Mouse (Mus musculus) lung, embryonic 16.5 days (tissue): ENCODE results near the gene Mphosph10. TPM values are rescaled to one million over a fixed set of nuclear protein-coding genes. Genes with fewer than 3 reads are reported as not detected.

Experiments used
- ATAC-seq: fragments of 200-750 bp; cut with Nextera tagmentation; 2 replicates; pipeline ENCODE4 v1.8.0; 2017; ENCODE audit warnings: low read depth, mild to moderate bottlenecking, moderate library complexity
- H3K27ac ChIP-seq: fragments of 300-500 bp; sonication (generic); 2 replicates; pipeline ENCODE4 v1.5.1; 2014; ENCODE audit warnings: mild to moderate bottlenecking, control low read depth, low read length
- H3K27me3 ChIP-seq: fragments of 300-500 bp; sonication (generic); 2 replicates; pipeline ENCODE4 v1.6.1; 2014; ENCODE audit warnings: low read depth, low read length, mixed read lengths; ENCODE audit not compliant: control insufficient read depth, insufficient read depth
- H3K36me3 ChIP-seq: fragments of 300-500 bp; sonication (generic); 2 replicates; pipeline ENCODE4 v1.6.1; 2014; ENCODE audit warnings: low read length; ENCODE audit not compliant: control insufficient read depth, insufficient read depth
- H3K4me1 ChIP-seq: fragments of 300-500 bp; sonication (generic); replicated peaks from 2 replicates; pipeline ENCODE4 v1.6.1; 2014; ENCODE audit warnings: low read length, mixed read lengths; ENCODE audit not compliant: control insufficient read depth, insufficient read depth
- H3K4me2 ChIP-seq: fragments of 300-500 bp; sonication (generic); 2 replicates; pipeline ENCODE4 v1.6.1; 2014; ENCODE audit warnings: low read depth, low read length, control low read depth
- H3K4me3 ChIP-seq: fragments of 300-500 bp; sonication (generic); 2 replicates; pipeline ENCODE4 v1.5.1; 2014; ENCODE audit warnings: mild to moderate bottlenecking, low read length, control low read depth
- H3K9ac ChIP-seq: fragments of 300-500 bp; sonication (generic); 2 replicates; pipeline ENCODE4 v1.6.1; 2014; ENCODE audit warnings: low read length, control low read depth
- H3K9me3 ChIP-seq: fragments of 300-500 bp; sonication (generic); 2 replicates; pipeline ENCODE4 v1.6.1; 2016; ENCODE audit warnings: low read length; ENCODE audit not compliant: control insufficient read depth
- WGBS: fragments of 180-500 bp; shearing (Covaris S2); extraction: QIAGEN DNeasy Blood & Tissue Kit; methylation state at CpG from one replicate; pipeline ENCODE4 v1.1.7; 2014; 5-methylcytosine and 5-hydroxymethylcytosine counted together
- polyA plus RNA-seq: library from polyadenylated mRNA; unstranded; fragments of >200 nt; fragmentation: Nextera tagmentation; extraction: Ambion mirVana; gene quantifications from 2 replicates; pipeline ENCODE4 v1.2.1, GENCODE M21; 2015

Gene Mphosph10
- polyA plus RNA-seq, 1 experiment from 2014 or later, result 36.4 TPM

DNA sequence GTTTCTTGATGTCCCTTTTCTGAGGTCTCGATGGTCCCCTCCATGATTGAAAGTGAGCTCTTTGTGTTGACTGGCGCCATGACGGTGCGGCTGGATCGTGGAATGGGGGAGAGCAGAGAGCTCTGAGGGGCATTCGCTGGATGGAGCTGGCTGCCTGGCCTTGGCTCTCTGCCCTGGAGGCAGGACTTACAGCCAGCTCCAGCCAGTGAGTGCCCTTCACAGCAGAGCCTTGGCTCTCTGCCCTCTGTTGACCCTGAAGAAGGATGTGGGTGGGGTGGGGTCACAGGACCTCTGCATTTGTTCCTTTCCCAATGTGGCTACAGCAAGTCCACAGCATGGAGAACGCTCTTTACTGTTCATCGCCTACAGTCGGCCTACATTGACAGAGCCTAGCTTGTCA is 34.7 kb downstream of the Mphosph10 start:
- peak; percentile 60 for ATAC-seq

DNA sequence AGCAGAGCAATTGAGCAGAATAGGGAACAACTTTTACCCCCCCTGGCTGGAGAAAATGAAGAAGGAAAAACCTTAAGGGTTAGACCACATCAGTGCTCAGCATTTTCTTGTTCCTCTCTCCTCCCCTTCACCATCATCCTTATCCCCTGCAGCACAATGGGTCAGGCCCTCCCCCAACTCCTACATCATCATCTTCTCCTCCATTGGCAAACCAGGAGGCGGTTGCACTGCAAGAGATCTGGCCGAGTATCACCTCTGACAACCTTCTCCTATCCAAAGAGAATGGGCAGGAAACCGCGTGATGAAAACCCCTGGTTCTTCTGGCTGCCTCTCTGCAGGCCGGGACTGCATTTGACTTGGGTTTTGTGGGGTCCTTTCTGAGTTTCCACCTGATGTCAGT is 35.4 kb downstream of the Mphosph10 start:
- Histone ChIP-seq H3K4me1 (no peaks in the 10 kb centered on the region; the same call in 1 of the 2 replicates), H3K4me3 (no peak overlapping the region), H3K27ac (no peak overlapping the region), H3K9ac (no peak overlapping the region), H3K4me2 (no peak overlapping the region), H3K36me3 (peaks cover 19% of the 10 kb centered on the region), H3K27me3 (no peaks in the 10 kb centered on the region), H3K9me3 (no peaks in the 10 kb centered on the region)
- no peak for ATAC-seq
- WGBS, result 81% methylated on average over 5 of the region's 5 CpGs

More for the DNA sequence above, 34.7 kb downstream of the Mphosph10 start:
- H3K9me3 ChIP-seq, result no peaks in the 10 kb centered on the region
- H3K4me3 ChIP-seq, result no peak overlapping the region
- no peaks in the 10 kb centered on the region for H3K27me3 ChIP-seq
- WGBS, result 77% methylated on average over 9 of the region's 9 CpGs
- H3K4me2 ChIP-seq, result no peak overlapping the region
- no peaks in the 10 kb centered on the region; the same call in 1 of the 2 replicates for H3K4me1 ChIP-seq
- H3K27ac ChIP-seq, result no peak overlapping the region
- H3K9ac ChIP-seq, result no peak overlapping the region
- H3K36me3 ChIP-seq, result peaks cover 21% of the 10 kb centered on the region

DNA sequence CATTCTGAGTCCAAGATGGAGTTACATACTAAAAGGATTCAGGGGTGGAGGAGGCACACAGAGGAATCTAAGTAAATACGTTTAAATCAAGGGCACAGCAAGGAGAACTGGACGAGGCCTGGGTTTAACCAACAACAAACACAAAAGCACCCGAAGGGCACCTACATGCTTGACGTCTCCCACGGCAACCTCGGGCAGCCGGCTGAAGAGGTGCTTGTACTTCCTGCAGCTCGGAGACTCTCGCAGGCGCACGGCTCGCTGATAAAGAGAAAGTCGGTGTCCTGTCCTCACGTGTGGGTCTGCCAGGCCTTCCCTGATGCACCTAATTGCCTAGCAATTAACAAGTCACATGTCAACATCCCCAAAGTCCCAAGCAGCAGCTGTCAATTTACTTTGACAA is 37.9 kb downstream of the Mphosph10 start:
- no peak overlapping the region for H3K4me3 ChIP-seq
- H3K27me3 ChIP-seq, result no peaks in the 10 kb centered on the region
- H3K9ac ChIP-seq, result no peak overlapping the region
- WGBS, result 49% methylated on average over 14 of the region's 14 CpGs
- no peak overlapping the region for H3K27ac ChIP-seq
- H3K4me2 ChIP-seq, result no peak overlapping the region
- no peaks in the 10 kb centered on the region for H3K9me3 ChIP-seq
- peaks cover 17% of the 10 kb centered on the region for H3K36me3 ChIP-seq
- no peak for ATAC-seq
- no peaks in the 10 kb centered on the region; the same call in 1 of the 2 replicates for H3K4me1 ChIP-seq

DNA sequence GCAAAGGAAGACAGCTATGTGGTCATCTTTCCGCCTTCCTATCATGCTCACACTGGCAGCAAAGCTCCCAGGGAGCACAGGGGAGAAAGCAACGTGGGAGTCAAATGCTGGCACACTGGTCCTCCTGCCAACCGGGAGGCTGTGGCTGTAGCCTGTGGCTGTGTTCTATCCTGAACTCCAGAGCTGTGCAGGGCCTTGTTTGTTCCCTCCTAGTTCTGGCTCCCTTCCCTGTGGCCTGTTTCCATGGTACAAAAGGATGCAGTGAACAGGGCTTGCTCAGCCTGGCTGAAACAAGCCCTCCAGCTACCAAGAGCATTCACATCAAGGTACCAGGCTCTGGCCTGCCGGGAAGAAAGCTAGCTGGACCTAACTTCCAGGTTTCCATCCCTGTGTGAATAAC is 41.0 kb downstream of the Mphosph10 start:
- Histone ChIP-seq H3K9ac (no peak overlapping the region), H3K9me3 (no peaks in the 10 kb centered on the region), H3K27ac (no peak overlapping the region), H3K4me3 (no peak overlapping the region), H3K36me3 (peaks cover 14% of the 10 kb centered on the region), H3K27me3 (no peaks in the 10 kb centered on the region), H3K4me1 (no peaks in the 10 kb centered on the region), H3K4me2 (no peak overlapping the region)
- no peak for ATAC-seq
- 78% methylated on average over 4 of the region's 4 CpGs for WGBS

DNA sequence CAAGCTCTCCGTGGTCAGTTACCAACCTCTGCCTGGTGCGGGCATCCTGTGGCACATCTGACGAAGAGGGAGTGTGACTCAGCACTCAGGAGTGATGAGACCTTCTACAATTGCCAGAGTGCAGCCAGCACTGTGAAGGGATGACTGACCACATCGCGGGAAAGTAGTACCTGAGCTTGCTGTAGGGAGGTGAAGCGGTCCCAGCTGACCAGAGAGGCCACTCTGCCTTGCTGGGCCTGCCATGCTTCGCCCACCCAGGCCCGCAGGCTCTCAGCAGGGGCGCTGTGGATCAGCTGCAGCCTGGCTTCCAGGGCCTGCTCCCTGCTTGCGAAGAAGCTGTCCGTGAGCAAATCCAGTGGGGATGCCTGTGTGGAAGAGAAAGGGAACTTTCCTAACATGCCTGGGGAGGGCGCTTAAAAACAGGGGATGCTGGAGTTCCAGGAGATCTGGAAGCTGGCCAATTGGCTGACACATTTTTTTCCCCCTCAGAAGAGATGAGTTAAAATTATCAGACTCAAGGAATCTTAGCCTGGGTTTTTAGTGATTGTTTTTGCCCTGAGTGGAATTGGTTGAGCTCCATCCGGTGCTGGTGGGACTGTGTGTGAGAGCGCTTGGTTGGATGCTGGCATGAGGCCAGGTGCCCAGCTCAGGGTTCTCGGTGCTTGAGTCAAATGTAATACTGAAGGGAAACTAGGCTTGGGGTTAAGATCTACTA is 42.8 kb downstream of the Mphosph10 start:
- H3K9me3 ChIP-seq, result no peaks in the 10 kb centered on the region
- H3K36me3 ChIP-seq, result peaks cover 14% of the 10 kb centered on the region
- H3K27me3 ChIP-seq, result no peaks in the 10 kb centered on the region
- H3K9ac ChIP-seq, result no peak overlapping the region
- 0 out of 2 replicates have a peak, but pooled peaks have one; percentile 36 for ATAC-seq
- H3K4me3 ChIP-seq, result no peak overlapping the region
- WGBS, result 78% methylated on average over 15 of the region's 15 CpGs
- no peak overlapping the region for H3K27ac ChIP-seq
- no peaks in the 10 kb centered on the region for H3K4me1 ChIP-seq
- H3K4me2 ChIP-seq, result no peak overlapping the region

DNA sequence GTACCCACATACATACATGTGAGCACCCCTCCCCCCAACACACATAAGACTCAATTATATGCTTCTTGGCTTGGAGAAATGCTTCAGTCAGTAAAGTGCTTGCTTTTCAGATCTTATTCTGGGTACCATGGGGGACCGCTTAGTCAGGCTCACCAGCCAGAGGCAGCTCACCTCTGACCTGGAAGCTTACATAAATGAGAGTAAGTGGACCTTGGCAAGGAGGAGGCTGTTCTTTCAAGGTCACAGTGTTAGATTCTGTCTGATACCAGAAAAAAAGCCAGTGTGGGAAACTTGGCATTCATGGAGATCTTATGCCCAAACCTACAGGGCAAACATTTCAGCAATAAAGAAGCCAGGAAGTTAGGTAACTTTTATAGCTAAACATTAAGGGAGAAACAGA is 44.3 kb downstream of the Mphosph10 start:
- 79% methylated on average over 1 of the region's 1 CpGs for WGBS
- Histone ChIP-seq H3K9ac (no peak overlapping the region), H3K4me1 (no peaks in the 10 kb centered on the region), H3K4me2 (no peak overlapping the region), H3K36me3 (peaks cover 7% of the 10 kb centered on the region; the same call in 1 of the 2 replicates), H3K27ac (no peak overlapping the region), H3K27me3 (no peaks in the 10 kb centered on the region), H3K9me3 (no peaks in the 10 kb centered on the region), H3K4me3 (no peak overlapping the region)
- ATAC-seq, result no peak

DNA sequence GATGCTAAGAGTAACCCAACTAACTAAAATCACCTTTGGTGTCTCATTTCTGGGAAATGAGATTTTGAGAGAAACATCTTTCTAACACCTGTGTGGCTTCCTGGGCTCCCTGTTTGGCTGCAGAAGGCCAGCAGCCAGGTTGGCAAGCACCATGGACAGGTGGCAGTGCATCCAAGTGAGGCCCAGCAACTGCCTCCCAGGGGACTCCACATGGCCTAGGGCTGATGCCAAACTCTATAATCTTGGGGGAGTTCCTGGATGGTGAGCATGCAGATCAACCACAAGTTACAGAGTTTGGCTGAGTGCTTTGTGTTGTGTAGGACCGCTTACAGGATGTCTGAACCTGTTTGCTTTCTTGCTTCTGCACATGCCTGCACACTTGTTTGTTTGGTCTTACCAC is 59.4 kb downstream of the Mphosph10 start:
- Histone ChIP-seq H3K9me3 (no peaks in the 10 kb centered on the region), H3K36me3 (peaks cover 16% of the 10 kb centered on the region; the same call in 1 of the 2 replicates), H3K9ac (no peak overlapping the region), H3K27ac (no peak overlapping the region), H3K4me2 (no peak overlapping the region), H3K4me1 (no peaks in the 10 kb centered on the region), H3K4me3 (no peak overlapping the region), H3K27me3 (no peaks in the 10 kb centered on the region)
- ATAC-seq, result no peak
- 75% methylated on average over 1 of the region's 1 CpGs for WGBS

DNA sequence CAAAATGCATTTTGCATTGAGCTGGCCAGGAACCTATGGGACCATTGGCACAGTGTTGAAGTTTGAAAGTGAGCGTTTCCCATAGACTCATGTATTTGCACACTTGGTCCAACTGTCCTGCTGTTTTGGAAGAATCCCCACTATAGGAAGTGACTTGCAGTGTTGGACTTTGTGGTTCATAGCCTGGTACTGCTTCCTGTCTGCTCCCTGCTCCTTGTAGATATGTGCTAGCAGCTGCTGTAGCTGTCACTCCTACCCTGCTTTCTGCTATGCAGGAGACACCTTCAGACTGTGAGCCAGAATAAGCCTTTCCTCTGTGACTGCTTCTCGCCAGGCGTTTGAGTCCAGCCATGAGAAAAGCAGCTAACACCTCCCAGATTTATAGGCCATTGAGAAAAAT is 60.8 kb downstream of the Mphosph10 start:
- no peak overlapping the region for H3K27ac ChIP-seq
- 82% methylated on average over 3 of the region's 3 CpGs for WGBS
- no peak overlapping the region for H3K4me3 ChIP-seq
- no peak for ATAC-seq
- no peaks in the 10 kb centered on the region for H3K4me1 ChIP-seq
- no peaks in the 10 kb centered on the region for H3K9me3 ChIP-seq
- peaks cover 10% of the 10 kb centered on the region; the same call in 1 of the 2 replicates for H3K36me3 ChIP-seq
- H3K9ac ChIP-seq, result no peak overlapping the region
- no peak overlapping the region for H3K4me2 ChIP-seq
- no peaks in the 10 kb centered on the region for H3K27me3 ChIP-seq

DNA sequence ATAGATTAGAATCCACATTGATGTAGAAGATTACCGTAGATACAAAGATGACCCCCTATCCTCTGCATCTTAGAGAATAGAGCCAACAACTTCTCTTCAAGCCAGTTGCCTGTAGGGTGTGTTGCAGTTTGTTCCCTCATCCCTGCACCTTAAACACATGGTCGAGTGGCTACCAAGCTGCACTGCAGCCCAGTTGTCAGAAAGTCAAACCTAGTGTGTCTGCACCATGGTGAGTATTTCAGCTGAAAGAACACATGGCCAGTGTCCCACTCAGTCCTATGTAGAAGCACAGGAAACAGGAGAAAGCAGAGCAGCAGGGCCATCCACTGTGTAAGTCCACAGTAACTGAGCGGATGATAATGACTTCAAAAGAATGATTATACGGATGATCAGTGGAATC is 64.6 kb downstream of the Mphosph10 start:
- no peak overlapping the region for H3K4me3 ChIP-seq
- no peak for ATAC-seq
- H3K27me3 ChIP-seq, result no peaks in the 10 kb centered on the region
- no peaks in the 10 kb centered on the region; the same call in none of the 2 replicates for H3K36me3 ChIP-seq
- no peaks in the 10 kb centered on the region for H3K9me3 ChIP-seq
- H3K27ac ChIP-seq, result no peak overlapping the region
- H3K4me2 ChIP-seq, result no peak overlapping the region
- H3K9ac ChIP-seq, result no peak overlapping the region
- no peaks in the 10 kb centered on the region for H3K4me1 ChIP-seq
- WGBS, result 87% methylated on average over 4 of the region's 4 CpGs
